Mouse (Mus musculus) testis, adult 2 months (tissue): Measurements from ENCODE around the gene Atr. TPM values are rescaled to one million over a fixed set of nuclear protein-coding genes. Genes with fewer than 3 reads are reported as not detected.

Experiments
- H3K27ac ChIP-seq: fragments of 200-500 bp; 2 replicates; pipeline ENCODE4 v1.5.1; 2012; ENCODE audit warnings: low read depth, low read length; ENCODE audit not compliant: control insufficient read depth, insufficient read depth
- H3K27me3 ChIP-seq: fragments of 200-500 bp; 2 replicates; pipeline ENCODE4 v1.6.1; 2012; ENCODE audit warnings: mild to moderate bottlenecking, low read length, moderate library complexity; ENCODE audit not compliant: control insufficient read depth, insufficient read depth
- H3K36me3 ChIP-seq: fragments of 200-500 bp; 2 replicates; pipeline ENCODE4 v1.6.1; 2012; ENCODE audit warnings: mild to moderate bottlenecking, low read length; ENCODE audit not compliant: control insufficient read depth, insufficient read depth
- H3K4me1 ChIP-seq: fragments of 200-500 bp; 2 replicates; pipeline ENCODE4 v1.6.1; 2012; ENCODE audit warnings: low read length; ENCODE audit not compliant: control insufficient read depth, insufficient read depth
- H3K4me3 ChIP-seq: fragments of 200-500 bp; 2 replicates; pipeline ENCODE4 v1.5.1; 2012; ENCODE audit warnings: low read depth, mild to moderate bottlenecking, low read length, moderate library complexity, mixed read lengths; ENCODE audit not compliant: control insufficient read depth
- CTCF ChIP-seq: fragments of 200-500 bp; IDR thresholded peaks from 2 replicates; pipeline ENCODE4 v1.5.1; 2012; ENCODE audit warnings: low read depth, mild to moderate bottlenecking, inconsistent platforms, low read length, moderate library complexity; ENCODE audit not compliant: control insufficient read depth, insufficient read depth, insufficient replicate concordance
- POLR2A ChIP-seq: fragments of 200-500 bp; IDR thresholded peaks from 2 replicates; pipeline ENCODE4 v1.6.1; 2012; ENCODE audit warnings: low read depth, mild to moderate bottlenecking, inconsistent platforms, low read length, moderate library complexity; ENCODE audit not compliant: control insufficient read depth
- polyA plus RNA-seq: library from polyadenylated mRNA; depleted of rRNA; stranded (reverse); fragments of >200 nt; gene quantifications from 2 replicates; pipeline ENCODE4 v1.2.3, GENCODE M21; 2012; rRNA removed

Gene Atr
- polyA plus RNA-seq, 1 experiment: 36.0 TPM

DNA sequence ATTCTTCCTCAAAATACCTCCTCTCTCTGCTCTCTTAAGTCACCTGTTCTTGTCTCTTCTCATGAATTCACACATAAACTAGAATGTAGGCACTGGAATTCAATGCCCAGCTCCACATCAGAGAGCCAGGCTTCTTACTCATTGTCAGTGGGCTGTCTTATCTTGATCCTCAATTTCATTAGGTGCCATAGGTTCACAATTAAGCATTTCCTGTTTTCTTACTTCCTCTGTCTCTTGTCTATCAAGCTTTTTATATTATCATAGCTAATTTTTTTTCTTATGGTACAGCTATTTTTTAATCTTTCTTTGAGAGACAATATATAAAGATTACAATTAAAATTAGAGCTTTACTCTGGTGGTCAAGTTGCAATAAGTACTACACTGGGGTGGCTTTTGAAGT lies 103.7 kb downstream of the Atr start:
- TF ChIP-seq POLR2A: no peak
- TF ChIP-seq CTCF: no peak
- Histone ChIP-seq H3K4me1 (0 out of 2 replicates have a peak, but pooled peaks cover 2% of the 10 kb centered on the region), H3K27me3 (no peaks in the 10 kb centered on the region), H3K27ac (no peak overlapping the region), H3K36me3 (no peaks in the 10 kb centered on the region), H3K4me3 (no peak overlapping the region)

DNA sequence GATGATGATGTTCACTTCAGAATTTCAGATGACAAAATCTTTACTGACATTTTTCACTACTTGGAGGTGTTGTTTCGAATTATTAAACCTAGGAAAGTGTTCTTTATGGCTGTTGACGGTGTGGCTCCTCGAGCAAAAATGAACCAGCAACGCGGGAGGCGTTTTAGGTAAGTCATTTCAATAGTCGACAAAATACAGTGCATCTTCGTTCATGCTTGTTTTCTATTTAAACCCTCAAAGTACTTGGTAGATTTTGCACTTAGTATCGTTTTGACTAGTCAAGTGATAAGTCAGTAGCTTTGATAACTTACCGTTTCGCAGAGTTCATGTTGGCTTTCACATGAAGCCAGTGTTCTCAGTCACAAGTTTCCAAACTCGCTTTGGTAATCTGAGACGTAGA lies 106.6 kb downstream of the Atr start:
- no peaks in the 10 kb centered on the region; the same call in 1 of the 2 replicates for H3K36me3 ChIP-seq
- no peaks in the 10 kb centered on the region for H3K4me1 ChIP-seq
- no peak overlapping the region for H3K27ac ChIP-seq
- no peaks in the 10 kb centered on the region for H3K27me3 ChIP-seq
- H3K4me3 ChIP-seq: no peak overlapping the region
- TF ChIP-seq CTCF (no peak), POLR2A (no peak)

GRCm38 (mm10) chr9:95978279-95978678 lies 120.9 kb downstream of the Atr start:
- no peaks in the 10 kb centered on the region for H3K4me1 ChIP-seq
- TF ChIP-seq CTCF (no peak), POLR2A (no peak)
- no peaks in the 10 kb centered on the region for H3K27me3 ChIP-seq
- H3K27ac ChIP-seq: no peak overlapping the region
- H3K4me3 ChIP-seq: no peak overlapping the region
- no peaks in the 10 kb centered on the region for H3K36me3 ChIP-seq

- no peaks in the 10 kb centered on the region for H3K4me1 ChIP-seq
- TF ChIP-seq POLR2A (no peak), CTCF (no peak)
- H3K27ac ChIP-seq: no peak overlapping the region
- H3K4me3 ChIP-seq: no peak overlapping the region
- no peaks in the 10 kb centered on the region for H3K27me3 ChIP-seq
- H3K36me3 ChIP-seq: no peaks in the 10 kb centered on the region
Observed at GRCm38 (mm10) chr9:95979896-95980295, 122.5 kb downstream of the Atr start.

- TF ChIP-seq CTCF: no peak
- no peak for TF ChIP-seq POLR2A
- Histone ChIP-seq H3K36me3 (peaks cover 1% of the 10 kb centered on the region), H3K4me3 (no peak overlapping the region), H3K4me1 (no peaks in the 10 kb centered on the region), H3K27ac (no peak overlapping the region), H3K27me3 (no peaks in the 10 kb centered on the region)
Observed at GRCm38 (mm10) chr9:95992255-95992654, 134.9 kb downstream of the Atr start.

Other genes starting within 250 kb of the Atr start
- gene Pcolce2, start 220.0 kb upstream of the Atr start, polyA plus RNA-seq: 0.30 and 0.37 TPM in 2 replicates
- gene Trpc1, start 107.2 kb upstream of the Atr start, polyA plus RNA-seq: 2.3 and 2.5 TPM in 2 replicates
- gene Pls1, start 12.3 kb upstream of the Atr start, polyA plus RNA-seq: 0.48 and 0.70 TPM in 2 replicates
- 2.5 and 2.7 TPM in 2 replicates for gene Xrn1, start 97.2 kb downstream of the Atr start, polyA plus RNA-seq